ENCODE assay signal across 8 mouse cellular contexts in the genomic region with DNA sequence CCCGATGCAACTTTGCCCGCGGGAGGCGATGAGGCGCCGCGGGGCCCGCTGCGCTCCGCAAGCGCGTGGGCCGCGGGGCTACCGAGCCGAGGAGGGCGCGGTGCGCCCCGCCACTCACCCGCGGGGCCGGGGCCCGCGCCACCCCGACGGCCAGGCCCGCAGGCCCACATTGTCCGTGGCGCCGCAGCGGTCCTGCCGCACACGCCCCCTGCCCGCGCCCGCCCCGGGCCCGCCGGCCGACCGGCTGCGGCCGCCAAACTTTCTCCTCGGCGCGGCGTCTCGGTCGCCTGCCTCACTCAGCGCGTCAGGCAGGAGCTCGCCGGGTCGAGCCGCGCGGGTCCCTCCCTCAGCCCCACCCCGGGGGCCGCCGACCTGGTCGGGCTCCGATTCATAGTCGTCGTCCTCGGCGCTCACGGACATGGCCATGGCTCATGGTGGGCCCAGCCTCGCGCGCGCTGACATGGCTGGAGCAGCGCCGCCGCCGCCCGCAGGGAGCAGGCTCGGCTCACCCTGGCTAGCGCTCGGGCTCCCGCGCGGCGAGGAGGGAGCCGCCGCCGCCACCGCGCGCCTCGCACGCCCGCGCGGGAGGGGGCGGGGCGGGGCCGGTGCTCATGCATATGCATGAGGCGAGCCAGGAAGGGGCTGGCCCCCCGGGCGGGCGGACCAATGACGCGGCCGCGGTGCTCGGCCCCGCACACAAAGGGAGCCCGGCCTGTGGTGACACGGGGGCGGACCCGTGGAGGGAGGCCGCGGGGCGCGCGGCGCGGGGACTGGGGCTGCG. TPM values are rescaled to one million over a fixed set of nuclear protein-coding genes. Genes with fewer than 3 reads are reported as not detected.
DNase-seq lines count a peak whose midpoint lies in the region; ATAC-seq and TF ChIP-seq lines count a peak whose summit lies in the region.

No protein-coding gene starts in this region.

- peak overlapping the region; percentile 91 for H3K4me2 ChIP-seq in kidney, embryonic 15.5 days
- H3K4me2 ChIP-seq in limb, embryonic 15.5 days, result peak overlapping the region; percentile 76

- TF ChIP-seq POLR2A in embryonic fibroblast, embryonic 13.5 days (IDR thresholded peaks at IDR 0.05; ENCODE audit: low read depth, low read length), result peak; percentile 64

- peak; percentile 98 for ATAC-seq in kidney, embryonic 15.5 days (replicated peaks; ENCODE audit: low FRiP score)
- peak; percentile 97 for ATAC-seq in limb, embryonic 15.5 days (ENCODE audit: insufficient number of reproducible peaks, low FRiP score, low TSS enrichment, low read depth)

- H3K27me3 ChIP-seq in heart, embryonic 10.5 days (ENCODE audit: insufficient read depth, poor library complexity, severe bottlenecking), result no peaks in the 10 kb centered on the region
- H3K27me3 ChIP-seq in kidney, embryonic 15.5 days, result no peaks in the 10 kb centered on the region
- H3K27me3 ChIP-seq in limb, embryonic 15.5 days, result no peaks in the 10 kb centered on the region

- no peaks in the 10 kb centered on the region for H3K36me3 ChIP-seq in heart, embryonic 10.5 days
- no peaks in the 10 kb centered on the region for H3K36me3 ChIP-seq in kidney, embryonic 15.5 days
- H3K36me3 ChIP-seq in limb, embryonic 15.5 days, result no peaks in the 10 kb centered on the region; the same call in 1 of the 2 replicates

- H3K9ac ChIP-seq in kidney, embryonic 15.5 days, result peak overlapping the region; percentile 93
- peak overlapping the region; percentile 82 for H3K9ac ChIP-seq in limb, embryonic 15.5 days

- H3K4me1 ChIP-seq in embryonic fibroblast, embryonic 13.5 days (ENCODE audit: control insufficient read depth, insufficient read depth, low read length), result peaks cover 6% of the 10 kb centered on the region
- peaks cover 31% of the 10 kb centered on the region for H3K4me1 ChIP-seq in heart, embryonic 10.5 days
- H3K4me1 ChIP-seq in kidney, embryonic 15.5 days, result peaks cover 51% of the 10 kb centered on the region
- H3K4me1 ChIP-seq in limb, embryonic 15.5 days, result peaks cover 24% of the 10 kb centered on the region

- H3K9me3 ChIP-seq in heart, embryonic 10.5 days, result no peaks in the 10 kb centered on the region
- H3K9me3 ChIP-seq in kidney, embryonic 15.5 days (replicated peaks), result no peaks in the 10 kb centered on the region
- H3K9me3 ChIP-seq in limb, embryonic 15.5 days, result no peaks in the 10 kb centered on the region

- peak overlapping the region; percentile 50; the same call in 1 of the 2 replicates for H3K27ac ChIP-seq in embryonic fibroblast, embryonic 13.5 days (ENCODE audit: insufficient read depth, low read length)
- H3K27ac ChIP-seq in heart, embryonic 10.5 days, result peak overlapping the region; percentile 95
- peak overlapping the region; percentile 97 for H3K27ac ChIP-seq in kidney, embryonic 15.5 days
- peak overlapping the region; percentile 94 for H3K27ac ChIP-seq in limb, embryonic 15.5 days

- H3K4me3 ChIP-seq in embryonic fibroblast, embryonic 13.5 days (ENCODE audit: insufficient read depth, low read length), result peak overlapping the region; percentile 76
- H3K4me3 ChIP-seq in heart, embryonic 10.5 days, result peak overlapping the region; percentile 89
- peak overlapping the region; percentile 88 for H3K4me3 ChIP-seq in kidney, embryonic 15.5 days (replicated peaks)
- H3K4me3 ChIP-seq in limb, embryonic 15.5 days, result peak overlapping the region; percentile 85

- no peak for TF ChIP-seq CTCF in embryonic fibroblast, embryonic 13.5 days (IDR thresholded peaks at IDR 0.05; ENCODE audit: borderline replicate concordance, insufficient read depth, low read length)

- peak; percentile 89 to 92 for DNase-seq in B cell, adult 2 months
- peak; percentile 94 for DNase-seq in brain, adult 2 months (ENCODE audit: low read depth, low spot score)
- peak; percentile 95 for DNase-seq in heart, embryonic 10.5 days (ENCODE audit: low spot score)
- DNase-seq in monocyte, adult 2 months (ENCODE audit: low read depth in 1 of 2, low spot score in 2 of 2), result peak; percentile 29 to 67
- peak; percentile 76 to 83 for DNase-seq in spleen, postnatal 14 days (ENCODE audit: low spot score in 2 of 2)

- WGBS in heart, embryonic 10.5 days, result 1% methylated on average over 105 of the region's 120 CpGs
- WGBS in kidney, embryonic 15.5 days, result under 1% methylated on average over 100 of the region's 120 CpGs
- under 1% methylated on average over 93 of the region's 120 CpGs for WGBS in limb, embryonic 15.5 days

RNA-seq across cellular contexts. Expression of a gene that starts 50.1 kb away (rescaled TPM):
- polyA plus RNA-seq in embryonic fibroblast, embryonic 13.5 days (2011; ENCODE audit: insufficient read length, low read depth, missing spikeins), result 28.2 and 32.7 TPM in 2 replicates
- polyA plus RNA-seq in heart, embryonic 10.5 days (2016; fragmentation: Nextera tagmentation; extraction: Ambion mirVana), result 33.6 and 35.3 TPM in 2 replicates
- 32.3 and 34.2 TPM in 2 replicates for polyA plus RNA-seq in kidney, embryonic 15.5 days (2015; fragmentation: Nextera tagmentation; extraction: Ambion mirVana)
- polyA plus RNA-seq in limb, embryonic 15.5 days (2015; fragmentation: Nextera tagmentation; extraction: Ambion mirVana), result 29.2 and 31.5 TPM in 2 replicates

Comparison
In these comparisons a context has a peak if more than half of its experiments do, and no peak if none do; other contexts are left out.
1. Peak in every context shown above with its lines: DNase-seq, ATAC-seq, H3K4me3 ChIP-seq and H3K27ac ChIP-seq.